Mouse (Mus musculus): Measurements from ENCODE around the gene Rsrc2. TPM values are rescaled to one million over a fixed set of nuclear protein-coding genes. Genes with fewer than 3 reads are reported as not detected.

Gene Rsrc2
- total RNA-seq (2012; rRNA removed) (55.8 and 68.5 TPM in 2 replicates), total RNA-seq (2014; rRNA removed) (107 and 138 TPM in 2 replicates), polyA plus RNA-seq (2012; ENCODE audit: insufficient read length, low read depth) (128 and 154 TPM in 2 replicates)

GRCm38 (mm10) chr5:123749065-123750064 is at the start of gene Rsrc2, which contains the start of gene Kntc1:
Gene Rsrc2 (minus strand): TSS chr5:123749414.
Gene Kntc1 (plus strand): TSS chr5:123749716.
- Histone ChIP-seq H3K27ac (ENCODE audit: insufficient read depth, low read depth) (peak within 1 kb of the TSS; percentile 93), H3K4me3 (replicated peaks in 1 of 3; ENCODE audit: low read depth in 2 of 3, low read length in 2 of 3, poor library complexity in 1 of 3) (peak within 1 kb of the TSS; percentile 73 to 81 (median 74)), H3K9me3 (replicated peaks; ENCODE audit: low read length) (no peaks in the 10 kb centered on the region), H3K79me2 (replicated peaks; ENCODE audit: control insufficient read depth, extremely low read depth, insufficient read depth, poor library complexity, severe bottlenecking) (peaks cover 67% of the 10 kb centered on the region), H3K9ac (ENCODE audit: insufficient read depth, low read depth) (peak within 1 kb of the TSS; percentile 97), H3K27me3 (replicated peaks) (no peaks in the 10 kb centered on the region), H3K36me3 (replicated peaks in 1 of 2; ENCODE audit: control insufficient read depth in 1 of 2, insufficient read depth in 1 of 2, low read length in 1 of 2) (peaks cover 17 to 44% of the 10 kb centered on the region in 2 experiments), H3K4me1 (ENCODE audit: control insufficient read depth in 1 of 2, insufficient read depth in 2 of 2) (peaks cover 5 to 46% of the 10 kb centered on the region in 2 experiments), H3K4me2 (ENCODE audit: insufficient read depth, low read depth, poor library complexity, severe bottlenecking) (peak within 1 kb of the TSS; percentile 37; the same call in 1 of the 2 replicates)
- peak; percentile 100 for DNase-seq (ENCODE audit: extremely low read depth)
- in situ Hi-C loops (cut with MboI; ENCODE audit: low pct_ligation_motif_present, low pct_unique_long_range_greater_than_20kb, low sequenced_read_pairs), result no loop called here
- dilution Hi-C loops (cut with MboI; ENCODE audit: extremely low pct_ligation_motif_present, extremely low pct_unique_long_range_greater_than_20kb, low sequenced_read_pairs), result no loop called here
- TF ChIP-seq ZC3H11A (IDR thresholded peaks at IDR 0.05; ENCODE audit: low read depth, low read length) (no peak), SMC3 (IDR thresholded peaks at IDR 0.05; ENCODE audit: low read depth, low read length) (no peak), RCOR1 (conservative IDR thresholded peaks at IDR 0.05; ENCODE audit: low read depth, low read length) (no peak; the same call in 1 of the 2 replicates), TBP (conservative IDR thresholded peaks at IDR 0.05; ENCODE audit: low read depth, low read length) (peak; percentile 90), UBTF (IDR thresholded peaks at IDR 0.05; ENCODE audit: low read depth, low read length) (no peak), TCF12 (IDR thresholded peaks at IDR 0.05; ENCODE audit: low read depth, low read length) (peak; percentile 86), MAFK (IDR thresholded peaks at IDR 0.05; ENCODE audit: insufficient replicate concordance, low read length) (no peak), GABPA (IDR thresholded peaks at IDR 0.05; ENCODE audit: insufficient replicate concordance, low read depth, low read length) (no peak), NRF1 (IDR thresholded peaks at IDR 0.05; ENCODE audit: low read depth, low read length) (peak; percentile 70), POLR2A (IDR thresholded peaks at IDR 0.05; ENCODE audit: low read depth, low read length) (peak; percentile 100), BHLHE40 (IDR thresholded peaks at IDR 0.05; ENCODE audit: low read depth, low read length) (peak; percentile 28), CTCF (conservative IDR thresholded peaks at IDR 0.05 in 1 of 2, IDR thresholded peaks at IDR 0.05 in 1 of 2; ENCODE audit: low read depth in 2 of 2, low read length in 2 of 2) (no peak; a peak in 1 of 4 replicates), USF1 (IDR thresholded peaks at IDR 0.05; ENCODE audit: low read depth, low read length) (no peak), JUN (IDR thresholded peaks at IDR 0.05; ENCODE audit: insufficient read depth, low read depth, low read length) (no peak), JUND (conservative IDR thresholded peaks at IDR 0.05; ENCODE audit: low read depth, low read length) (peak; percentile 25; the same call in 1 of the 2 replicates), CHD2 (IDR thresholded peaks at IDR 0.05; ENCODE audit: low read length) (peak; percentile 75), MAX (IDR thresholded peaks at IDR 0.05; ENCODE audit: low read length) (peak; percentile 57), KAT2A (IDR thresholded peaks at IDR 0.05; ENCODE audit: insufficient replicate concordance, low read length) (peak; percentile 88), ZMIZ1 (IDR thresholded peaks at IDR 0.05; ENCODE audit: low read depth, low read length) (peak; percentile 96), HCFC1 (IDR thresholded peaks at IDR 0.05; ENCODE audit: low read depth, low read length) (peak; percentile 81), ZKSCAN1 (IDR thresholded peaks at IDR 0.05; ENCODE audit: borderline replicate concordance, low read depth, low read length) (no peak), MXI1 (IDR thresholded peaks at IDR 0.05; ENCODE audit: low read depth, low read length) (peak; percentile 80), RAD21 (IDR thresholded peaks at IDR 0.05; ENCODE audit: low read depth, low read length) (no peak), MYC (IDR thresholded peaks at IDR 0.05; ENCODE audit: low read depth, low read length) (peak; percentile 87), ETS1 (conservative IDR thresholded peaks at IDR 0.05; ENCODE audit: low read depth, low read length) (no peak; the same call in 1 of the 2 replicates), MAZ (IDR thresholded peaks at IDR 0.05; ENCODE audit: low read depth, low read length) (peak; percentile 86), ELF1 (IDR thresholded peaks at IDR 0.05; ENCODE audit: low read depth, low read length) (peak; percentile 79), EP300 (IDR thresholded peaks at IDR 0.05; ENCODE audit: low read length) (no peak), MEF2A (IDR thresholded peaks at IDR 0.05; ENCODE audit: borderline replicate concordance, low read depth, low read length) (peak; percentile 82), IRF4 (IDR thresholded peaks at IDR 0.05; ENCODE audit: low read depth, low read length) (peak; percentile 67; the same call in 1 of the 2 replicates), ZNF384 (IDR thresholded peaks at IDR 0.05; ENCODE audit: low read depth, low read length) (peak; percentile 99), SIN3A (IDR thresholded peaks at IDR 0.05; ENCODE audit: low read length) (peak; percentile 99), USF2 (conservative IDR thresholded peaks at IDR 0.05; ENCODE audit: low read depth, low read length) (no peak), CHD1 (IDR thresholded peaks at IDR 0.05; ENCODE audit: low read depth, low read length) (0 out of 2 replicates have a peak, but pooled peaks have one; percentile 51), POLR2AphosphoS2 (IDR thresholded peaks at IDR 0.05; ENCODE audit: low read depth, low read length) (peak; percentile 94), PAX5 (IDR thresholded peaks at IDR 0.05; ENCODE audit: low read length) (no peak), NELFE (IDR thresholded peaks at IDR 0.05; ENCODE audit: low read depth, low read length) (peak; percentile 99)
